Mouse (Mus musculus) cerebellum, adult 8-10 months (tissue): ENCODE results near the gene Rnf180.

Source experiments
- DNase-seq: peaks from one replicate; pipeline ENCODE4 v3.0.0; 2022

Rnf180 gene

DNA sequence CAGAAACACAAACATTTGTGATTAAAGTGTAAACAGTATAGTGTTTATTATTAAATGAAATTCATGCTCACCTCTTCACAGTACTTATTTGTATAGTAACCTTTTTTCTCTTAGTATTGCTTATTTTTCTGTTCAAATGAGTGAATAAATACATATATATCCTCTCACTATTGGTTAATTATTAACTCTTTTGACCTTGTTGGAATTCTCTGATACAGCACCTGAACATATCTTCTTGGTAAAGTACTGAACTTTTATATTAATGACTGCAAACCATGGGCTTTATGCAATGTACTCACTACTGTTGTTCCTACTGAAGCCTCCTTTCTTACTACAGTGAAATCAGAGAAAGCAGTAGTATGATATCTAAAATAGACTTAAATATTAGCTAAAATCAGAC lies 173.0 kb downstream of the Rnf180 start:
- DNase-seq = no peak

DNA sequence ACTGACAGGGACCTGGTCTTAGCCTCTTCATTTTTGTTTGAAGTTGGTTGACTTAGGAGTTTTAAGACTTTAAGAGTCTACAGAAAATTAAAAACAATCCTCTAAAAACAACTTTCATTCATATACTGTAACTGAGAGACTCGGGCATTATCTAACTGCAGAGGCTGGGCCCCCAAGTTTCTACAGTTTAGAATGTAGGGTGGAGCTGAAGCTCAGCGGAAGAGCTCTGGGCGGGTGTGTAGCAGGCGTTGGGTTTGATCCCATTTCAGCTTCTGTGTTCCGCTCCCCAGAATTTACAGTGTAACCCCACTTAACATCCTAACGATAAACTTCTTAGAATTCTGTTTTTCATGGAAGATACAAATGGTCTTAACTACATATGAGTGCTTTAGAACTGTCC lies 183.0 kb downstream of the Rnf180 start:
- no peak for DNase-seq

DNA sequence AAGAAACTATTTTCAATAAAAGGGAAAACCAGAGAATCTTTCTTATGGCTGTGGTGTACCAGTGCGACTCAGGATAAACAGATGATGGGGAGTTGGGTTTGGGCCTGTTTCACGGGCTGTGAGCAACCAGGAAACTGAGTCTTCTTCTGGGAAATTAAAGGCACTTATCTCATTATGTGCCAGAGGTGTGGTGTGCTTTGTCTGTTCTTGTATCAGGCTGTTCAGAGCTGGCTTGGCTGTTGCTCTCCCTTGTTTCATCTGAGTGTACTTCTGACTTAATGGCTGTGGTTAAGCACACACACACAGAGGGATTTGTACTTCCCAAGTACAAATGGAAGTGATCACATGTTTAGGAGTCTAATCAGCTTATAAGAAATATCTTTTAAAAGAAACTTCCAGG lies 190.2 kb downstream of the Rnf180 start:
- no peak for DNase-seq

DNA sequence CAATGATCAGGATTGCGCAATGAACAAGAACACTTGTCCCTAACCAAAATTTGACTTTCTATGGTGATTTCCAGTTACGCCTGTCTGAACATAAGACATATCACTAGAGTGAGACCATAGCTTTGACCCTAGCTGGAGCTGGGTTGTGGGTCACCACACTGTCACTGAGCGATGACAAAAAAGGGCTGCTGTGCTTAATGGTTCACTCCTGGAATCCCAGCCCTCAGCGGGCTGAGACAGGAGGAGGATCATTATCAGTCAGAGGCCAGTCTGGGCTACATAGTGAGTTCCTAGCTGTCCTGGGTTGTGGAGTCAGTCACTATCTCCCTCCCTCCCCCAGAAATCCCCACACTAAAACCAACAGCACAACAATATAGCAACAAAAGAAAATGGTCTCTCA lies 193.9 kb downstream of the Rnf180 start:
- DNase-seq = no peak

DNA sequence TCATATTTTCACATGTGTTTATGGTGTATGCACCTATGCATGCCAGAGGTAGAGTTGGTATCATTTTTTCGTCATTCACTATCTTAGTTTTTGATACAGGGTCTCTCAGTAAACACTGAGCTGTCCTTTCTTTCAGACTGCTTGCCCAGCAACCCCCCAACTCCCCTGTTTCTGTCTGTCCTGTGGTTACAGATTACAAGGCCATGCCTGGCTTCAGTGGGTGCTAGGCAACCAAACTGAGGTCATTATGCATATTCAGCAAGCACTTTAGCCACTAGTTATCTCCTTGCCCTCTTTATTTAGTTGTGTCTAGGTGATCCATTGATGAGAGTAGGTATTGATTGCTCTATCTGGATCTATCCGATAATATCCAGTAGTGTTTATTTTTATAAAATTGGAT lies 198.3 kb downstream of the Rnf180 start:
- no peak for DNase-seq

DNA sequence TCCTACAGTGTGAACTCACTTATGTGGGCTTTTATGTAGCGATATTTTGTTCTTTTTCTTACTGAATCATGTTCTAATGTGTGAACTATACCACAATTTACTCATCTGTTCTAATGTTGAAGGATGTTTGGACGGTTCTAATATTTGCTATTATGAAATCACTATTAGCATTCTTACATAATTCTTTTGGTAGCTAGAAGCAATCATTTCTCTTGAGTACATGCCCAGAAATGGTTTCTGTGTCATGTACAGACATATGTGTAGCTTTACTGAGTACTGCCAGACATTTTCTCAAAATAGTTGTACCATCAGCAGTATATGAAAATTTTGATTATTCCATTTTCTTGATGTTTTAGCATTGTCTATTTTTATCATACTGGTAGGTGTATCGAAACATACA lies 205.3 kb downstream of the Rnf180 start:
- no peak for DNase-seq

DNA sequence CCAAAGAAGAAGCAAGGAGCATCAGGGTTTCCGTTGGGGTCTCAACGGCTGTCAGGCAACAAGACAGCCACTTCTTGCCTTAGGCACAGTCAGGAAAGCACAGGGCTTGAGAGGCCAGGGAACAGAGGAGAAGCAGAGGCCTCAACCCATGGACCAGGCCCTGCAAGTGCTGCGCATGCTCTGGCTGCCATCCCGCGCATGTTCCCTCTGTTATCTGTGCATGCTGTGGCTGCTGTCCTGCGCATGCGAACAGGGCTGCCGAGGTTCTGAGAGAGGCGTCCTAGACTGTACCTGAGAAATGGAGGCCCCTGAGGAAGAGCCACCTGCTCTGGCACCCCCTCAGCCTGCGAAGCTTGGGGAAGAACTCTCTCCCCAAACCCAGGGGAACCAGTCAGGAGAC lies 212.8 kb downstream of the Rnf180 start, which contains the start of gene 4933425L06Rik:
Gene 4933425L06Rik (plus strand): TSS at position 261 of the 400 bp plus-strand sequence.
- DNase-seq = no peak
